Mouse (Mus musculus) embryonic facial prominence, embryonic 15.5 days (tissue): Measurements from ENCODE around the gene Smarca4. TPM values are rescaled to one million over a fixed set of nuclear protein-coding genes. Genes with fewer than 3 reads are reported as not detected.
A peak's percentile ranks its signal among the peaks of the same experiment; 100 is the strongest.

Source experiments
- ATAC-seq: fragments of 200-750 bp; cut with Nextera tagmentation; 2 replicates; pipeline ENCODE4 v1.8.0; 2017; ENCODE audit warnings: low read depth, moderate TSS enrichment; ENCODE audit not compliant: insufficient number of reproducible peaks, low FRiP score, low TSS enrichment
- H3K27ac ChIP-seq: fragments of 300-500 bp; sonication (generic); replicated peaks from 2 replicates; pipeline ENCODE4 v1.5.1; 2015; ENCODE audit warnings: mild to moderate bottlenecking, inconsistent platforms
- H3K27me3 ChIP-seq: fragments of 300-500 bp; sonication (generic); 2 replicates; pipeline ENCODE4 v1.6.1; 2015; ENCODE audit warnings: inconsistent platforms
- H3K36me3 ChIP-seq: fragments of 300-500 bp; sonication (generic); 2 replicates; pipeline ENCODE4 v1.6.1; 2015; ENCODE audit warnings: mild to moderate bottlenecking, inconsistent platforms
- H3K4me1 ChIP-seq: fragments of 300-500 bp; sonication (generic); 2 replicates; pipeline ENCODE4 v1.6.1; 2015; ENCODE audit warnings: inconsistent platforms
- H3K4me2 ChIP-seq: fragments of 300-500 bp; sonication (generic); replicated peaks from 2 replicates; pipeline ENCODE4 v1.6.1; 2015; ENCODE audit warnings: mild to moderate bottlenecking, inconsistent platforms
- H3K4me3 ChIP-seq: fragments of 300-500 bp; sonication (generic); replicated peaks from 2 replicates; pipeline ENCODE4 v1.5.1; 2015; ENCODE audit warnings: mild to moderate bottlenecking, inconsistent platforms
- H3K9ac ChIP-seq: fragments of 300-500 bp; sonication (generic); 2 replicates; pipeline ENCODE4 v1.6.1; 2015; ENCODE audit warnings: inconsistent platforms
- H3K9me3 ChIP-seq: fragments of 300-500 bp; sonication (generic); replicated peaks from 2 replicates; pipeline ENCODE4 v1.6.1; 2016; ENCODE audit warnings: inconsistent platforms
- WGBS: fragments of 180-500 bp; shearing (Covaris S2); methylation state at CpG from one replicate; pipeline ENCODE4 v1.1.7; 2015; 5-methylcytosine and 5-hydroxymethylcytosine counted together
- microRNA counts: library from miRNA; unstranded; fragments of <30 nt; microRNA quantifications from one replicate; lab custom pipeline; 2016
- microRNA-seq: library from miRNA; unstranded; fragments of <30 nt; microRNA quantifications from one replicate; pipeline ENCODE4, GENCODE M21; 2016; ENCODE audit warnings: borderline number of aligned reads
- polyA plus RNA-seq: library from polyadenylated mRNA; unstranded; fragments of >200 nt; fragmentation: Nextera tagmentation; extraction: Ambion mirVana; gene quantifications from 2 replicates; pipeline ENCODE4 v1.2.1, GENCODE M21; 2015

Gene Smarca4
- polyA plus RNA-seq, 1 experiment from 2014 or later, result 78.5 TPM

GRCm38 (mm10) chr9:21752252-21752792 lies 136.4 kb downstream of the Smarca4 start:
- Histone ChIP-seq H3K4me3 (no peak overlapping the region), H3K9ac (no peak overlapping the region), H3K27me3 (no peaks in the 10 kb centered on the region), H3K9me3 (no peaks in the 10 kb centered on the region), H3K27ac (peak overlapping the region; percentile 72), H3K4me2 (no peak overlapping the region), H3K4me1 (peaks cover 29% of the 10 kb centered on the region), H3K36me3 (peaks cover 36% of the 10 kb centered on the region)
- WGBS, result 28% methylated on average over 10 of the region's 10 CpGs
- ATAC-seq, result peak; percentile 74

MicroRNA genes within 50 kb of the gene (microRNA counts, 519-probe panel; counts per million panel counts)
- microRNA mmu-miR-1946b (lab: Ali Mortazavi, UCI), result not detected

Small RNAs within 50 kb of the gene (microRNA-seq; reads per million reads assigned to microRNA genes)
- not detected for gene Mir1946b

Other genes starting within 250 kb of the Smarca4 start
- gene Ilf3, start 248.3 kb upstream of the Smarca4 start, polyA plus RNA-seq, result 179 and 180 TPM in 2 replicates
- gene Qtrt1, start 204.3 kb upstream of the Smarca4 start, polyA plus RNA-seq, result 47.5 and 48.6 TPM in 2 replicates
- 79.7 and 85.9 TPM in 2 replicates for gene Dnm2, start 191.3 kb upstream of the Smarca4 start, polyA plus RNA-seq
- 113 and 123 TPM in 2 replicates for gene Tmed1, start 105.9 kb upstream of the Smarca4 start, polyA plus RNA-seq
- gene AB124611, start 90.0 kb upstream of the Smarca4 start, polyA plus RNA-seq, result 5.1 and 6.9 TPM in 2 replicates
- 56.5 and 61.5 TPM in 2 replicates for gene Carm1, start 69.3 kb upstream of the Smarca4 start, polyA plus RNA-seq
- 34.6 and 35.4 TPM in 2 replicates for gene Timm29, start 23.4 kb upstream of the Smarca4 start, polyA plus RNA-seq
- 28.1 and 29.2 TPM in 2 replicates for gene Yipf2, start 23.3 kb upstream of the Smarca4 start, polyA plus RNA-seq
- 35.5 and 39.4 TPM in 2 replicates for gene Ldlr, start 107.3 kb downstream of the Smarca4 start, polyA plus RNA-seq
- gene Spc24, start 144.1 kb downstream of the Smarca4 start, polyA plus RNA-seq, result 80.1 and 83.4 TPM in 2 replicates
- gene Kank2, start 182.6 kb downstream of the Smarca4 start, polyA plus RNA-seq, result 25.2 and 26.2 TPM in 2 replicates
- gene Angptl8, start 219.3 kb downstream of the Smarca4 start, polyA plus RNA-seq, result 0.84 and 1.2 TPM in 2 replicates
- gene Dock6, start 236.5 kb downstream of the Smarca4 start, polyA plus RNA-seq, result 34.5 and 37.7 TPM in 2 replicates